Mouse (Mus musculus) MEL (cell line): ENCODE results near the gene Bphl. TPM values are rescaled to one million over a fixed set of nuclear protein-coding genes. Genes with fewer than 3 reads are reported as not detected.
A peak's percentile ranks its signal among the peaks of the same experiment; 100 is the strongest.

ENCODE experiments used
- DNase-seq: peaks from one replicate; pipeline ENCODE4 v3.0.0; 2011; ENCODE audit warnings: low read depth, low spot score
- H3K27ac ChIP-seq: 2 replicates; pipeline ENCODE4 v1.5.1; 2012; ENCODE audit warnings: low read depth, mild to moderate bottlenecking, control low read depth, low read length, moderate library complexity; ENCODE audit not compliant: control insufficient read depth
- H3K27me3 ChIP-seq, 2 experiments: fragments of 150-350 bp in 1 of 2; sonication (generic) in 1 of 2; 2 replicates each; pipeline ENCODE4 v1.6.1; 2012; ENCODE audit warnings: low read length in 2 of 2, mild to moderate bottlenecking in 2 of 2, improper control_type of control experiment in 1 of 2, moderate library complexity in 1 of 2; ENCODE audit not compliant: insufficient read depth in 2 of 2, control insufficient read depth in 1 of 2
- H3K36me3 ChIP-seq, 2 experiments: 2 replicates each; pipeline ENCODE4 v1.6.1; 2012 to 2014; ENCODE audit warnings: low read length in 2 of 2, improper control_type of control experiment in 1 of 2, inconsistent platforms in 1 of 2, mild to moderate bottlenecking in 1 of 2; ENCODE audit not compliant: insufficient read depth in 2 of 2, control insufficient read depth in 1 of 2
- H3K4me1 ChIP-seq, 2 experiments: fragments of 150-350 bp in 1 of 2; sonication (generic) in 1 of 2; 2 replicates each; pipeline ENCODE4 v1.6.1; 2012; ENCODE audit warnings: low read length in 2 of 2, improper control_type of control experiment in 1 of 2, mild to moderate bottlenecking in 1 of 2; ENCODE audit not compliant: insufficient read depth in 2 of 2, control insufficient read depth in 1 of 2
- H3K4me3 ChIP-seq, 2 experiments: fragments of 150-350 bp in 1 of 2; sonication (generic) in 1 of 2; 2 replicates each; pipeline ENCODE4 v1.5.1; 2012; ENCODE audit warnings: low read depth in 2 of 2, low read length in 2 of 2, mild to moderate bottlenecking in 2 of 2, moderate library complexity in 2 of 2, control low read depth in 1 of 2, improper control_type of control experiment in 1 of 2; ENCODE audit not compliant: control insufficient read depth in 1 of 2, insufficient read depth in 1 of 2
- H3K79me2 ChIP-seq: 2 replicates; pipeline ENCODE4 v1.6.1; 2012; ENCODE audit warnings: mild to moderate bottlenecking, low read length, moderate library complexity; ENCODE audit not compliant: control insufficient read depth, poor library complexity, insufficient read depth
- H3K9ac ChIP-seq: 2 replicates; pipeline ENCODE4 v1.6.1; 2012; ENCODE audit warnings: low read depth, mild to moderate bottlenecking, control low read depth, low read length, moderate library complexity; ENCODE audit not compliant: control insufficient read depth, poor library complexity, severe bottlenecking
- H3K9me3 ChIP-seq: fragments of 150-350 bp; sonication (generic); replicated peaks from 2 replicates; pipeline ENCODE4 v1.6.1; 2012; ENCODE audit warnings: mild to moderate bottlenecking, low read length, improper control_type of control experiment, moderate library complexity; ENCODE audit not compliant: insufficient read depth
- CHD1 ChIP-seq: IDR thresholded peaks from 2 replicates; pipeline ENCODE4 v1.6.1; 2012; ENCODE audit warnings: low read depth, mild to moderate bottlenecking, inconsistent platforms, low read length, improper control_type of control experiment
- EP300 ChIP-seq, 2 experiments: IDR thresholded peaks; 2 replicates each; pipeline ENCODE4 v1.6.1; 2011; ENCODE audit warnings: improper control_type of control experiment in 2 of 2, low read length in 2 of 2, low read depth in 1 of 2, mild to moderate bottlenecking in 1 of 2
- ETS1 ChIP-seq: IDR thresholded peaks from 2 replicates; pipeline ENCODE4 v1.6.1; 2012; ENCODE audit warnings: low read depth, mild to moderate bottlenecking, inconsistent platforms, low read length, improper control_type of control experiment, moderate library complexity
- GATA1 ChIP-seq: IDR thresholded peaks from 2 replicates; pipeline ENCODE4 v1.6.1; 2011; ENCODE audit warnings: low read depth, low read length, improper control_type of control experiment
- HCFC1 ChIP-seq: IDR thresholded peaks from 2 replicates; pipeline ENCODE4 v1.6.1; 2012; ENCODE audit warnings: low read depth, mild to moderate bottlenecking, inconsistent platforms, low read length, improper control_type of control experiment, moderate library complexity
- MAX ChIP-seq: IDR thresholded peaks from 2 replicates; pipeline ENCODE4 v1.6.1; 2011; ENCODE audit warnings: low read length, improper control_type of control experiment
- MEF2A ChIP-seq: IDR thresholded peaks from 2 replicates; pipeline ENCODE4 v1.6.1; 2014; ENCODE audit warnings: low read depth, mild to moderate bottlenecking, inconsistent platforms, low read length, improper control_type of control experiment; ENCODE audit not compliant: poor library complexity, insufficient replicate concordance, severe bottlenecking; ENCODE audit errors: extremely low read depth
- MXI1 ChIP-seq: IDR thresholded peaks from 2 replicates; pipeline ENCODE4 v1.6.1; 2011; ENCODE audit warnings: mild to moderate bottlenecking, low read depth, low read length, improper control_type of control experiment
- MYC ChIP-seq: IDR thresholded peaks from 2 replicates; pipeline ENCODE4 v1.6.1; 2011; ENCODE audit warnings: low read depth, mild to moderate bottlenecking, low read length, improper control_type of control experiment, moderate library complexity
- NRF1 ChIP-seq: IDR thresholded peaks from 2 replicates; pipeline ENCODE4 v1.6.1; 2014; ENCODE audit warnings: low read depth, mild to moderate bottlenecking, inconsistent platforms, low read length, improper control_type of control experiment, moderate library complexity; ENCODE audit not compliant: poor library complexity, insufficient read depth, severe bottlenecking
- SIN3A ChIP-seq: IDR thresholded peaks from 2 replicates; pipeline ENCODE4 v1.6.1; 2012; ENCODE audit warnings: low read length, improper control_type of control experiment, inconsistent platforms
- SMC3 ChIP-seq: IDR thresholded peaks from 2 replicates; pipeline ENCODE4 v1.6.1; 2011; ENCODE audit warnings: low read depth, low read length, improper control_type of control experiment
- TCF12 ChIP-seq: IDR thresholded peaks from 2 replicates; pipeline ENCODE4 v1.6.1; 2014; ENCODE audit warnings: low read depth, mild to moderate bottlenecking, inconsistent platforms, low read length, improper control_type of control experiment, moderate library complexity
- ZC3H11A ChIP-seq: IDR thresholded peaks from 2 replicates; pipeline ENCODE4 v1.6.1; 2012; ENCODE audit warnings: low read depth, mild to moderate bottlenecking, inconsistent platforms, low read length, improper control_type of control experiment
- ZMIZ1 ChIP-seq: IDR thresholded peaks from 2 replicates; pipeline ENCODE4 v1.6.1; 2012; ENCODE audit warnings: low read depth, mild to moderate bottlenecking, inconsistent platforms, low read length, improper control_type of control experiment, moderate library complexity
- polyA plus RNA-seq, 2 experiments: library from polyadenylated mRNA; stranded (reverse) in 1 of 2; unstranded in 1 of 2; fragments of >175 nt in 1 of 2; fragments of >200 nt in 1 of 2; gene quantifications; 2 replicates each; pipeline versions ENCODE4 v1.2.1 to v1.2.4; 2012; ENCODE audit warnings: low replicate concordance in 2 of 2, low read depth in 1 of 2; ENCODE audit not compliant: insufficient read length in 2 of 2, insufficient read depth in 1 of 2, missing spikeins in 1 of 2
- total RNA-seq: library from RNA; depleted of rRNA; stranded (reverse); fragments of 300-350 nt; gene quantifications from 2 replicates; pipeline ENCODE4 v1.2.3, GENCODE M21; 2012

The Bphl gene
- total and polyA plus RNA-seq, 3 experiments: 6.5 to 7.7 TPM; not detected in 1

- Histone ChIP-seq H3K9me3 (no peaks in the 10 kb centered on the region), H3K79me2 (no peaks in the 10 kb centered on the region), H3K27ac (no peak overlapping the region), H3K4me3 (no peak overlapping the region), H3K36me3 (peaks cover 0 to 23% of the 10 kb centered on the region in 2 experiments; a peak in 2 of 4 replicates), H3K4me1 (peaks cover 10 to 15% of the 10 kb centered on the region in 2 experiments), H3K9ac (no peak overlapping the region), H3K27me3 (no peaks in the 10 kb centered on the region)
- TF ChIP-seq TCF12: peak; percentile 43; the same call in 1 of the 2 replicates
- TF ChIP-seq GATA1: peak; percentile 54
- no peak for TF ChIP-seq MAX
- TF ChIP-seq EP300 (IDR thresholded peaks at IDR 0.05; ENCODE audit: low read depth in 1 of 2, low read length in 2 of 2): peak; percentile 50 to 60; a peak in 3 of 4 replicates
- 0 out of 2 replicates have a peak, but pooled peaks have one; percentile 17 for TF ChIP-seq SIN3A
- TF ChIP-seq ETS1: peak; percentile 67
- DNase-seq: peak; percentile 34
Observed at GRCm38 (mm10) chr13:34095542-34096435, 58.4 kb downstream of the Bphl start.

GRCm38 (mm10) chr13:34096455-34096854, 59.1 kb downstream of the Bphl start:
- Histone ChIP-seq H3K4me1 (peaks cover 10 to 19% of the 10 kb centered on the region in 2 experiments), H3K27me3 (no peaks in the 10 kb centered on the region), H3K9ac (no peak overlapping the region), H3K9me3 (no peaks in the 10 kb centered on the region), H3K4me3 (no peak overlapping the region), H3K27ac (no peak overlapping the region), H3K79me2 (no peaks in the 10 kb centered on the region), H3K36me3 (peaks cover 0 to 24% of the 10 kb centered on the region in 2 experiments; a peak in 2 of 4 replicates)
- no peak for TF ChIP-seq MEF2A
- TF ChIP-seq NRF1: no peak
- TF ChIP-seq ZC3H11A: no peak
- TF ChIP-seq HCFC1: no peak
- no peak for TF ChIP-seq MXI1
- TF ChIP-seq SMC3: no peak
- no peak for TF ChIP-seq MYC
- no peak for TF ChIP-seq CHD1
- TF ChIP-seq ZMIZ1: no peak
- no peak for DNase-seq
